Mouse (Mus musculus) T-cell, adult 2 months (primary cell): Measurements from ENCODE around the gene Pam.

Experiments
- DNase-seq: peaks from one replicate; pipeline ENCODE4 v3.0.0; 2022; ENCODE audit warnings: low spot score

Gene Pam

DNA sequence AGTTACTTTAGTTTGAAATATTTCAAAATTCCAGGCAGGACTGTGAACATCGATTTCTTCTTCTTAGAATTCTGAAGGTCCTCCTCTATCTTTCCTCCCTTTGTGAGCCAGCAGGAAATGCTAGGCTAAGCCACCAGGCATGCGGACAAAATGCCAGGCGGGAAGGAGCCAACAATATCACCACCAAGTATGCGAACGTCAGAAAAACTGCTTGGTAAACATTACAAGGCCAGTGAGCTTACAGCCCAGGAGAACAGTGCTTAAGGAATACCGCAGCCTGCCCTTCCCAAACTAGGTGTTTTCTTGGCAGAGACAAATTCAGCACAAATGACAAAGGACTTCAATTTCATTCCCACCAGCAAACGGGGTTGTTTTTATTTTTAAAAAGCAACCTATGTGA, 15.8 kb downstream of the Pam start:
- no peak for DNase-seq

DNA sequence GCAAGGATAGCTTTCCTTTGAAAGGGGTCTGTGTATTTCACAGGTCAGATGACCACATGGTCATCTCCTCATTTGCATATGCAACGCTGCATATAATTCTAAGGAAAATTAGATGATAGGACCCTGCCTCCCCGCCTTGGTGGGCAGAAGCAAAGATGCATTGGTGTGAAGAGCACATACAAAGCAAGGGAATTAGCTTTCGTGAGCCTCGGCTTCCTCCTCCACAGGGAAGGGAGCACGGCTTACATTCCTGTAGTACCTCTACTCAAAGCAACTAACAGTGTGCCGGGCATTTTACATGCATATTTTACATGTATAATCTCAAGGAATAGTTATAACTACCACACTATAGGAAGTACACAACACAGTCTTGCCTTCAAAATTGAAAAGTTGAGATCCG, 16.7 kb downstream of the Pam start:
- no peak for DNase-seq

DNA sequence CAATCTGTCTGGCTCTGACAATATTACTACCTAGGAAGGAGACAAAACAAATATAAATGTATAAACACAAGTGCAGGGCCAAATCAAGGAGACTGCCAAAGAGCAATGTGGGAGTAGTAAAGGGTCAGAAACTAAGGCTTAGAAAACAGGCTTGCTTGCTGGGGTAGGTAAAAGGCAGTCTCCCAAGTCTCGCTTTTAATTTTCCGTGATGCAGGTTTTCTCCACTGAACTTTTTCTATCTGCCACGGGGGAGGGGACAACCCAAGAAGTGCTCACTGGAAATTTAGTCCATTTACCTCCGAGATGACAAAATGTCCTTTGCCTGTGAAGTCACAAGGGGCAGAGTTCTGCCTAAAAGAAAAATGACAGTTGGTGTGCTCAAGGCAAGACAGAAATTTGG, 21.6 kb downstream of the Pam start:
- no peak for DNase-seq

DNA sequence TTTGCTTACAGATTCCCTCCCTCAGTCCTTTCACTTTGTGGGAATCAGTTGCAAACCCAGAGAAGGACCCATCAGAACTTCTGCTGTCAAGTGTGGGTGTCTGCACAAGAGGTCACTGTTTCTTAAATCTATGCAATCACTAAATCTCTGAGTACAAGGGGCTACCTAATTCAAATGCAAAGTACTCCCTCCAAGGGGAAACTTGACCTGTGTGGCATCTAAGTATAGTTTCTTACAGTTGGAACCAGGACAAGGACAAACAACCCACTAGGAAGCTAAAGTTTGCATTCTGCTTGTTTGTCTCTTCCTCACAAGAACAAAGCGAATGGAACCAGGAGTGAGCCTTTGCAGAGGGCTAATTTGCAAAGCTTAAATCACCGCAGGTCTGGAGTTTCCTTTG, 22.3 kb downstream of the Pam start:
- DNase-seq, result no peak

DNA sequence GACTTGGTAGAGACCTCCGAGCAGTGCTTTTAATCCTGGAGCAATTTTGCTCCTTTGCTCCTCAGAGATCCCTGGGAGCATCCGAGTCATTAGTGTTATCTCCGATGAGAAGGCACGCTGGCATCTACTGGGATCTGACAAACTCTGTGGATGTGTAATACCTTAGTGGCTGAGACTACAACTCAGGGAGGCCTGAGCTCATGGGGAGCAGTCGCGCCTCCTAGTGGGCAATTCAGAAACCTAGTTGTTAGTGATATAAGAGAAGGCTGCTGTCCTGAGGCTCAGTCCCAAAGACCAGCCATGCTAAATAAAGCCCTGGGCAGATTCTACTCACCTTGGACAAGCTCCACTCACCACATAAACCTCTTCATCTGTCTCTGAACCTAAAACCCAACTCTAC, 23.4 kb downstream of the Pam start:
- DNase-seq, result peak; percentile 22

DNA sequence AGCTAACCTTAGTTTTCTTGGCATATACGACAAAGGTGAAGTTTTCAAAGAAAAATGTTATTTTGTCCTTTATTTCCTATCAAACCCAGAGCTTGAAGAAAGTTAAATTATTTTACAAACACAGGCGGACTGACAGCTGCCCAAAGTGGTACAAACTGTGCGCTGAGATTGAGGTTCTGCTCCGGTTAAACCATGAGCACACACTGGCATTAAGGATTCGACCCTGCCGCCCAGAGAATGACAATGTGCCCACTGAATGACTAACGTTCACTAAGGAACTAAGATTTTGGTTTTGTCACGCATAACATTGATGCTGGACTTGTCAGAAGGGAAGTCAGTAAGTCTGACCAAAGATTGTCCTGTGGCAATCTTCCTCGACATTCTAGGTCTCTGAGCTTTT, 24.0 kb downstream of the Pam start:
- DNase-seq, result no peak

DNA sequence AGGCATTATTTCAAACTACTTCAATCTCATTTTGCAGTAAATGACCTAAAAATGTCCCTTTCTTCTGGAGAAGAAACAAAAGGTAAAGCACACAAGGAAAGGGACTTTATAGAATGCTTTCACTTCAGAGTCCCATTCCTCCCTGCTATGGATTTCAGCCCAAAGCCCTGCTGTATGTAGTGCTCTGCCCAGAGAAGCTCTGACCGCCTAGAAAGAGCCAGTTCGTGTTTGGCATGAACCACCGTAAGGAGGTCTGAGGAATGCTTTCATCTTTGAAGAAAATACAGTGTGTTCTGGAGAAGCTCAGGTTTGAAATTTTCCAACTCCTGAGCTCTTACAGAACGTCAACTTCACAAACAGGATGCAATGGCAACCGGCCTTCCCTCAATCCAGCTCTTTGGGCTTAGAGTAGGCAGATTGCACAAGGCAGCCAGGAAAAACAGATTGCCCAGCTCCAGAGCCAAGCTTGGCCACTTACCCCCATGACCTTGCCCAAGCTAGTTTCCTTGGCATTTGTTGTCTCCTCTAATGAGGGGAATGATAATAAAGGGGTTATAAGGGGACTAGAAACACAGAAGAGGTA, 24.6 kb downstream of the Pam start:
- no peak for DNase-seq

DNA sequence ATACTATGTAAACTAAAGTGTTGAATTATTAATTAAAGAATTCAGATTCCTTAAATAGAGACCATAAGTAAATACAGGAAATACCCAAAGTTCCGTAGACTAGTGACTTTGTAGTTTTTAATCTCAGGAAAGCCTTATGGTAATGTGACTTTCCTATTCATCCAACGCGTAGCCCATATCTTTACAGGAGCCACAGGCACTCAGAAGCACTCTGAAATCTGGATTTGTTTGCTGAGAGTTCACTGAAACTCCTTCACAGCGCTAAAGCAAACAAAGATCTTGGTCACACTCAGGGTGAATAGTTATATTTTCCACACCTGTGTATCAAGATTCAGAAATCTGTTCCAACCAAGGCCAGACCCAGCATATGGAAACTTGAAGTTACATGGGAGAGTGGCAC, 27.3 kb downstream of the Pam start:
- no peak for DNase-seq

DNA sequence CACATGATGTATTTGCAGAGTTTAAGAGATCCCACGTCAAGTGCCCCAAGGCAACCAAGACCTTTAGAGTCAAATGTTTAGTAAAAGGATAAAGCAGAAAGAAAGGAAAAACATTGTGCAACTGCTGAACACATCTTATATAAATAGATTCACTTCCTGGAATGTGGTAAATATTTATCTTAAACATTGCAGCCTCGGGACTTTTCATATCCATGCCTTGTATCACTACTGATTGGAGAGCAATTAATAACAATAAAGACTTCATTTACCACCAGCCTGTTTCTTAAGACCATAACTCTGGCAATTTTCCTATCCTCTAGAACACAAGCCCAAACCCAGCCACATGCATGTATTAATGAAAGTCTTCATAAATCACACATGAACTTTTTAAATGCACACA, 33.4 kb downstream of the Pam start:
- DNase-seq, result no peak

DNA sequence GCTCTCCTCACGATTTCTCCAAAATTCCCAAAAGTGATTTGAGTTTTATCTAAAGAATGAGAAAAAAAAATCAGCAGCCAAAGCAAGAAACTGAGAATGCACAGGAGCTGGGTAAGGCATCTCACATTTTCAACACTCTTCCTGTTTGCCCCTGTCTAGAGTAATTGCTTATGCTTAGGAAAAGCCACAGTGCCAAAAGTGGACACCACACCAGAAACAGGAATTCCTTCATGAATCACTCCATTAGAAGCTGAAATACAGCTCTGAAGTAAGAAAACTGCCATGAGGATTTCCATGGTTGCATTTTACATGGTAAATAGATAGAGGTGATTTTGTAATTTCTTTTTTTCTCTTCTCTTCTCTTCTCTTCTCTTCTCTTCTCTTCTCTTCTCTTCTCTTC, 36.0 kb downstream of the Pam start:
- DNase-seq, result no peak

DNA sequence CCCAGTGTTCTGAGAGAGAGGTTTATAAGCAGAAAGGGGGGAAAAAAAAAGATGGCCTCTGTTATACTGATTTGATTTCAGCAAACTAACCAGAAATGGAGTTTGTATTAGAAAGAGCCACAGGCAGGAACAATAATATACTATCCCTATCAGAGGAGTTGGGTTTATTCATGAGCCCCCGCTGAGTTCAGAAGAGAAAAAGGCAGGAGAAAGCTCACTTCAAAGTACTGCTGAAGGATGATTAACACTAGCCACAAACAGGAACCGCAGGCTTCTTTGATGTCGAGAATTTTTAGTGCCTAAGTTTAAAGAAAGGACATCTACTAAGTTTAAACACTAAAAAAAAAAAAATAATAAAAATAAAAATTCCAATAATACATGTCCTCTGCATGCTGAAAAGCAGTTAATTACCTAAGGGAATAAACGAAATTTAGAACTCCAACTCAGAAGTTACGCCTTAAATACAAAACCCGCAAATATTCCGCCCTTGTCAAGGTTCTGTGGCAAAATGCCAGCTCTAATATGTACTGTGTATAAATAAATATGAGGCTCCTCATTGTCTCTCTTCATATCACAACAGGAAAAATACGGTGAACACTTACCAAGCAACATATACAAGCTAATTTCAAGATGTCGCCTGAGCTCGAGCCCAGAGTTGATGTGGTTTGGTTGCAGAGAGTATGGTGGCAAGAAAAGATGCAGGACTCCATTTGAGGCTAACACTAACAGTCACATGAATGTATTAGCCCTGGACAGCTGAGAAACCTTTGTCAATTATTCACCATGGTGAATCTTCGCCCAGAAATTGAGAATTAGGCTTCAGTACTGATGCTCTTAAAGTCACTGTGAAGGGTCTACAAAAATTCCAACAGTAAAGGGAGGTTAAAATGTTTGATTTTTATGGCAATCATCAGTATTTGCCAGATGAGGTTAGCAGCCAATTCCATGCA, 38.2 kb downstream of the Pam start:
- no peak for DNase-seq

DNA sequence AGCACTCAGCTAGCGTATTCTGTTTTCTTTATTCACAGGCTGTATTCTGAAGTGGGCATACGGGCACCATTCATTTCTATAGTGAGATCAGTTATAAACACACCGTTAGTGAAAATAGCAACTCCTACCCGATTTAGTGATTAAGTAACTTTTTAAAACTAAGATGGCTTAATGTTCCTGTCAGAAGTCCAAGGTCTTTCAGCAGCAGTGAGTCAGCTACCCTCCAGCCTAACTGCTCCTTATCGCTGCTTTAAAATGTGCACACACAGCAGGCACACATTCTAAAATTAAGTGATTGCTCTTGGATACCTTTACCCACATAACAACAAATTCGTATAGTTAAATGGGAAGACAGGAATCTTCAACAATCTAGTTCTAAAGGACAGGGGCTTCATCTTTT, 39.2 kb downstream of the Pam start:
- no peak for DNase-seq

DNA sequence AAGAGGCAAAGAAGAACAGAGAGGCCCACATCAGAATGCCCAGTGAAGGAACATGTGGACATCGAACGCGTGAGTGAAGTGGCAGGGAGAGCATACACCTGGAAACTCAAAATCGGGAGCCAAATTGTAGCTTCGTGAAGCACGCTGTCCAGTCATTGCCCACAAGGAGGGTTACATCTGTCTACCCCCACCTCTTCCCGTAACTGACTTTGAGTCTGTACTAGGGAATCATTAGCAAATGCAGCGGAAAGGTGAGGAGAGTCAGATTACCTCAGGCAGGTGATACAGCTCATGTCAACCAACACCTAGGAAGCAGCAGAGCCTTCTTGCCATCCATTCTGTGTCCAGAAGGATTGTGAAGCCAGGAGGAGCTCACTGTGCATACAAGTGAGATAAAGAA, 39.9 kb downstream of the Pam start:
- DNase-seq, result no peak

DNA sequence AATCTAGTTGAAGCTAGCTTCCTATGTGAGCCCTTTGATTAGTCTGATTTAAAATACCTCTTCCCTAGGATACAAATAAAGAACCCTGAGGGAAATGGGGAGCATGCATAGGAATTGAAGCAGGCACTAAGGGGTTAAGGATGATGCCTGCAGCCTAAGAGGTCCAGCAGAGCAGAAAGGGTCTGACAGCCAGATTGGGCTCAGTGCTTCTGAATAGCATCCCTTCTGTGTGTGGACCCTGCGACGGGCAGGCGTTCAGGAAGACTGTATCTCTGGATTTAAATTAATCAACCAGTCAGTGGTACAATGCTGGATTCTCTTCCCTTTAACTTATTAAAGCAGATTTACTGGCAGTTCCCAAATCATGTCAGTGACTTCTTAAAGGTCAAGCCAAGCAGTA, 41.5 kb downstream of the Pam start:
- no peak for DNase-seq

DNA sequence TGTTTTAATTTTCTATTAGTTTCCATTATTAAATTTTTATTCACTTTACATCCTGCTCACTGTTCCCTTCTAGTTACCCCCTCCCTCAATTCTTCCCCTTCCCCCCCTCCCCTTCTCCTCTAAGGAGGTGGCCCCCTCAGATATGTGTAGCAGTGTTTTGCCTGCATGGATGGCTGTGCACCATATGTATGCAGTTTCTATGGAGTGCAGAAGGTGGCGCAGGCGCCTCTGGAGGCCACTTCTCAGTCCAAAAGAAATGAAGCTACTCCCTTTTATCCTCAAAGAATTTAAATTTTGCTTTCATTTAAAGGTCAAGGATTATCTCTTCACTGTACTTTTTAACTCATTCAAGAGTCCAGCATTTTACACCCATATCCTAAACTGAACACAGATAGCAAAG, 42.0 kb downstream of the Pam start:
- no peak for DNase-seq

DNA sequence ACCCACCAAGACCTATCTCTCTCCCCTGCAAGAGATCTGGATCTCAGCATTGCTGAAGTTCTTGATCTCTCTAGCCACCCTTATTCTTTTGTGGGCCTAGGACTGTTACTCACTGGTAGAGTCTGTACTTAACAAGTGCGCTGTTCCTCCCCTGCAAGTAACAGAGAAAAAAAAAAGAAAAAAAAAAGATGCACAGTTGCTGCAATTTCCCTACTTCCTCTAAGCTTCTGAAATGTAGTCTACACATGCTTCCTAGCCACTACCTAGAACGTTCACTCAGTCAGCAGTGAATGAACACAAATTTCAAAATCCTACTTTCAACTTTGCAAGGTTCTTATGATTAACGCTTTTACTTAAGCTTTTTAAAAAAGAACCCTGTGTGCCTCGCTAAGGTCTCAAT, 42.7 kb downstream of the Pam start:
- DNase-seq, result no peak

DNA sequence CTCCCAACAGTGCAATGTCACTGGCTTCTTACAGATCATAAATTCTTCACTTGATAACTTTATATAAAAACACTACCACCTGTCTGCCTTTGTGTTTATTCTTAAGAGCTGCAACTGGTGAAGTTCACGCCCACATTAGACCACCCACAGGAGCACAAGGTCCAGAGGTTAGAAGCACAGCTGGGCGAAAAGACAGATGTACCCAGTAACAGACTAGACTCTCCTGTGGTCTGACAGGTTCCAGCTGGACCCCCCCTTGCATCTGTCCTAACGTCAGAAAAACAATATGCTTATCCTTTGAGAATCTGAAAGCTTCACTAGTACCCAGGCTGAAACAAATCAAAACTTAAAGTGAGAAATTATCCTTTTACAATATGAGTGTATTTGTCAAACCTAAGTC, 44.4 kb downstream of the Pam start:
- DNase-seq, result no peak

DNA sequence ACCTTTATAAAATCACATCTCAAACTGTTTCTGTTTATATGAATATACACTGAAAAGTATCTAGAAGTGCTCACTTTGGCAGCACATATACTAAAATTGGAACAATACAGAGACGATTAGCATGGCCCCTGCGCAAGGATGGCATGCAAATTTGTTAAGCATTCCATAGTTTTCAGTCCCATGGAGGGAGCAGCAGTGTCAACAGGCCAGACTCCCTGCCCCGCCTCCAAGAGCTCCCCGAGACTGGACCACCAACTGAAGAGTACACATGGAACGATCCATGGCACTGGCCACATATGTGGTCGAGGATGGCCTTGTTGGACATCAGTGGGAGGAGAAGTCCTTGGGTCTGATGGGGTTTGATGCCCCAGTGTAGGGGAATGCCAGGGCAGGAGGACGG, 45.7 kb downstream of the Pam start:
- no peak for DNase-seq

DNA sequence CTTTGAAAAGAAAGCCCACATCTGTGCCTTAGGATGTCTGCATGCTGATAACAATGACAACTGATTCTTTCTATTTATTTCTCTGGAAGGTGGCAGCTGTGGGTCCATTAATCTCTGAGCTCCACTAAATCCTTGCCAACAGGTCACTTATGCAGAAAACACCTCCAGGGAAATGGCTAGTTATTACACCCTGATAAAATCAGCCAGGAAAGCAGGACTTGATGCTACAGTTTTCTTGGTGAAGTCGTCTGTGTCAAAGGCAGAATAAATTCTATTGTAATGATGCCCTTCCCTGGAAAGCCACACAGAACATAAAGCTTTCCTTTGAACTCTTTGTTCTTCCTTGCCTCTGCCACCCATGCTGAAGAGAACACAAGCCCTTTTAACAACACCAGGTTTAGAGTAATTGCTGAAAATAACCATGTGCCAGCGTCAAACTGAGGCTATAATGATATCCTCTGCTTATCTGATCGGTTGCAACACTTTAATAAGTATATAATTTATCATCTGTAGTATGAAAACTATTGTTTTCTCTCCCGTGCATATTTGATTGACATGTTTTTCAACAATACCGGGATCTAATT, 47.1 kb downstream of the Pam start:
- no peak for DNase-seq

DNA sequence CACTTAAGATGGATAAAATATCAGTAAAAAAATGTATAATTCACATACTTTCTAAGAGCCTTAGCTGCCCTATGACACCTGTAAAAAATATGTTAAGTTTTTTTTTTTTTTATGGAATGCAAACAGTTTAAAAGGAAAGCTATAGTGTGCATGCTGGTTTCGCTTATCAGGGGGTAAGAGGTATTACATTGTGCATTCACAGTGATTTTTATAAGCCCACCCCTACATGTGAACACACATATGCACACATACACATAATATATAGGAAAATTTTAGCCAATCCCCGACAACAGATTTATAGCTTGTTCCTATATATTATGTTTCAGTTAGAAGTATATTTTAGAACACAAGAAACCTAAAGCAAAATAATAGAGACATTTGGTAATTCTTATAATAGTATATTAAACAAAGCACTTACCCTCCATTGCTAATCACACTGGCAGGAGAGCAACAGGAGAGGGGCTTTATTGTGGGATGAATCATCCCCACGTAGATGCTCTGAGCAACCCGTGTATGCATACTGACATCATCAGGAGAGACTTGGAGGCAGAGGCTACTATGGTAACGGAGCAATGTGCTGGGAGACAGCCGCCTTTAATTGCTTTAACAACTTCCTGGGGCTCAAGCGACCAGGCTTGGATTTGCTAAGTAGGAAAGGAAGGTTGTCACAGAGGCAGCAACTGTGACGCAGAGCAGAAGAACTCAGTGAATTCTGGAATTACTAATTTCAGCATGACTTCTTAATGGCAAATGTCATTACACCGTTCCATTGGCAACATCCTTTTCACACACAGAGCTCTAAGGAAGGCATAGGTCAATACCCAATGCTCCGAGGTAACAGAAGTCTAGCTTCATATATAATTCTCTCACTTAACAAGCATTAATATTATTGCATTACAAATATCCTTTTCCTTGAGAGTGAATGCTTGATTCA, 47.9 kb downstream of the Pam start:
- no peak for DNase-seq

DNA sequence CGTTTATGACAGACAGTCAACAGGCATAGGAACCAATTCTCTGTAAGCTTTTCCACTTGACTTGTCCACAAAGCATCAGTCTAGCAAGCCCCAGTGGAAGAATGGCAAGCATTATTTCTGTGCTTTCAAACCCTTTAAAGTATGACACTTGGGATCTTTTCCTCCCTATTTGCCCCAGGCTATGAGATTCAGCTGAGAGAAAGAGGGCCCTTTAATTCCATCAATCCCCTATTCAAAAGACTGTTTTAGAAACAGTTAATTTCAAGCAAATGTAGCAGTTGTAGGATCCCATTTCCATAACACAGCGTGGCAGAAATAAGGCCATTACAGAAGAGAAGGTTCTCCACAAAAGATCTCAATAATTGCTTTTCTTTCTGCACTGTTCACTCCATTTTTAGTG, 53.0 kb downstream of the Pam start:
- DNase-seq, result no peak

DNA sequence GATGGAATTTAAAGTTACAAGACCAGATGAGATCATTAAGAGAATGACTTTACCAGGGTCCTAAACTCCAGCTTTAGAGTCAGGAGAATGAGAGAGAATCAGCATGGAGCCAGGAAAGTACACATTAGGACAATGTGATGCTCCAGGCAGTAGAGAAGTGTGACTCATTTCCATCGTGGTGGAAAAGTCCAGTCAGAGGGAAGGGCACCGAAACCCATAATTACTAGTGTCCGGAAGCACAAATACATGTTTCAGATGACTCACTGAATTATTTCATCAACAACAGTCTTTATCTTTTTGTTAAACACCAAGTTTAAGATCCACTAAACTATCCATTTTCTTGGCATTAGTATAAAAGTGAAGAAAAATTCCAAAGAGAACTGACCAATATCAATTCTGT, 57.2 kb downstream of the Pam start:
- no peak for DNase-seq
